Mouse (Mus musculus) cerebellum, postnatal 14 days (tissue): ENCODE results near the gene Fstl3.
"Not testable (repeated sequence)": the region's sequence is repeated elsewhere in the genome, so short reads cannot be mapped to it uniquely, and the experiment has no call there.

Experiments
- DNase-seq, 2 experiments: peaks; one replicate each; pipeline ENCODE4 v3.0.0; 2021; ENCODE audit warnings: mixed read lengths in 2 of 2

Gene Fstl3

GRCm38 (mm10) chr10:79777103-79777531 lies at the start of gene Fstl3:
Fstl3 (plus strand) TSS chr10:79777272.
- DNase-seq, result no peak

- DNase-seq, result no peak
These were observed 48.5 kb upstream of the Fstl3 start for GRCm38 (mm10) chr10:79728323-79729249.

- peak; percentile 51 to 62 for DNase-seq
These were observed 47.6 kb upstream of the Fstl3 start for GRCm38 (mm10) chr10:79729357-79729965.

GRCm38 (mm10) chr10:79732500-79732899 lies 44.6 kb upstream of the Fstl3 start:
- DNase-seq, result peak; percentile 61 to 76

- no peak for DNase-seq
These were observed 43.2 kb upstream of the Fstl3 start for GRCm38 (mm10) chr10:79733847-79734246.

DNA sequence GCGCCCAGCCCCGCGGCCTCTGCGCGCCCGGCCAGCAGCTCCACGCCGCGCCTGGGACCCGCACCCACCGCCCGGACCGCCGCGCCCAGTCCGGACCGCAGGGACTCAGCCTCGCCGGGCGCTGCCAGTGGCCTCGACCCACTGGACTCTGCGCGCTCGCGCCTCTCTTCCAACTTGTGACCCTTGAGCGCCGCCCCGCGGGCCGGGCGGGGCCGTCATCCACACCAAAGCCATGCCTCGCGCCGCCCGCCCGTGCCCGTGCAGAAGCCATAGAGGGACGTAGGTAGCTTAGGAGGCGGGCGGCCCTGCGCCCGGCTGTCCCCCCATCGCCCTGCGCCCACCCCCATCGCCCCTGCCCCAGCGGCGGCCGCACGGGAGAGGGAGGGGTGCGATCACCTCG lies 41.7 kb upstream of the Fstl3 start:
- peak in 1 of 2 experiments; percentile 62 for DNase-seq

- peak in 1 of 2 experiments; percentile 61 for DNase-seq
These were observed 40.4 kb upstream of the Fstl3 start for GRCm38 (mm10) chr10:79736706-79737105.

- peak in 1 of 2 experiments; percentile 72 for DNase-seq
These were observed 38.8 kb upstream of the Fstl3 start for GRCm38 (mm10) chr10:79738259-79738658.

- DNase-seq, result no peak
These were observed 37.8 kb upstream of the Fstl3 start for GRCm38 (mm10) chr10:79739234-79739633.

GRCm38 (mm10) chr10:79740863-79741262 lies 36.2 kb upstream of the Fstl3 start:
- no peak for DNase-seq

DNA sequence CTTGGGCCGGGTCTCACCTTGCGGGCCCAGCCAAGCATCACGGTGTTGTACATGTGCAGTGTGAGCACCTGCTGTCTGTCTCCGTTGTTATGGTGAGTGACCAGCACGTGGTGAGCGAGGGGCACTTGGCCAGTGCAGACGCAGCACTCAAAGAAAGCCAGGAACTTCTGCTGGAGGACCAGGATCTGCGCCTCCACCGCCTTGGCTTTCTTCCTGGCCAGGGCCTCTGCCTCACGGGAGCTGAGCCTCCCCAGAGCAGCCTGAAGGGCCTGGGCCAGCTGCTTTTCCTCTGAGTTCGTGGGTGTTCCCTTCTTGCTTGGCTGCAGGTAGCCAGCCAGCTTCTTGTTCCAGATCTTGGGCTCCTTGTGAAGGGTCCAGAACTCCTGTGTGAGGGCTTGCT lies 33.9 kb upstream of the Fstl3 start:
- peak; percentile 55 to 60 for DNase-seq

- DNase-seq, result peak; percentile 75 to 77
These were observed 33.3 kb upstream of the Fstl3 start for GRCm38 (mm10) chr10:79743650-79744365.

DNA sequence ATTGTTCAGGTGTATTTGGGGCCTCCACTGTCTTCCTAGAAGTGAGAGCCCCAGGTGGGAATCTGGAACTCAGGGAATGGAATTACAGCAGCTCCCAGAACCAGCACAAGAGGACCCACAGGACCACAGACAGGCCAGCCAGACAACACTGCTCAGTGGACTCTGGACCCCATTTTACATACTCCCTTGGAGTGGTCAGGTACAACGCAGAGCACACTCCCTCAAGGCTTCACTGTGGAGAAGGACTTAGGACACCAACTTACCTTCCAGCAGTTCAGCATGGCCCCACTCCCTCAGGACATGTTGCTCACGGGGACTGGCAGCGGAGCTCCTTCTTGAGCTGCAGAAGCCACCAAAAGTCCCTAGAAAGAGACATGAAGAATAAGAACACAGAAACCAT lies 31.7 kb upstream of the Fstl3 start:
- DNase-seq, result no peak

GRCm38 (mm10) chr10:79745898-79746773 lies 30.9 kb upstream of the Fstl3 start, which contains the start of gene Polrmt:
Polrmt (minus strand) TSS chr10:79746581.
- peak; percentile 97 for DNase-seq

- DNase-seq, result no peak
These were observed 30.3 kb upstream of the Fstl3 start for GRCm38 (mm10) chr10:79746774-79747151.

DNA sequence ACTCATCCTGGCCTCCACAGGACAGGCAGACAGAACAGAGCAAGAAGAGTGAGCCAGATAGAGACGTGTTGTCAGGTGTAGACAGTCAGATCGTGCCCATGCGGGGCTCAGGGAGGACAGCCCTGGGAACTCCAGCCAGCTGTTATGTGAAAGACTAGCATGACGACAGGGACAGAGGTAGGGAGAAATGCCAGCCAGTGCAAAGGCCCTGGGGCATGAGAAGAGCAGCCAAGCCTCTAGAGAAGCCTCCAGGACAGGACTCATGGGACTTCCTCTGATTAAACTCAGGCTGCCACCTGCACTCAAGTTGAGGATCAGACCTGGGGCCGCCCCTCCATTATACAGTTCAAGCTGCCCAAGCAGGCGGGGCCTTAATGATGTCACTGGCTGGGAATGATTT lies 28.6 kb upstream of the Fstl3 start:
- peak in 1 of 2 experiments; percentile 9 for DNase-seq

DNA sequence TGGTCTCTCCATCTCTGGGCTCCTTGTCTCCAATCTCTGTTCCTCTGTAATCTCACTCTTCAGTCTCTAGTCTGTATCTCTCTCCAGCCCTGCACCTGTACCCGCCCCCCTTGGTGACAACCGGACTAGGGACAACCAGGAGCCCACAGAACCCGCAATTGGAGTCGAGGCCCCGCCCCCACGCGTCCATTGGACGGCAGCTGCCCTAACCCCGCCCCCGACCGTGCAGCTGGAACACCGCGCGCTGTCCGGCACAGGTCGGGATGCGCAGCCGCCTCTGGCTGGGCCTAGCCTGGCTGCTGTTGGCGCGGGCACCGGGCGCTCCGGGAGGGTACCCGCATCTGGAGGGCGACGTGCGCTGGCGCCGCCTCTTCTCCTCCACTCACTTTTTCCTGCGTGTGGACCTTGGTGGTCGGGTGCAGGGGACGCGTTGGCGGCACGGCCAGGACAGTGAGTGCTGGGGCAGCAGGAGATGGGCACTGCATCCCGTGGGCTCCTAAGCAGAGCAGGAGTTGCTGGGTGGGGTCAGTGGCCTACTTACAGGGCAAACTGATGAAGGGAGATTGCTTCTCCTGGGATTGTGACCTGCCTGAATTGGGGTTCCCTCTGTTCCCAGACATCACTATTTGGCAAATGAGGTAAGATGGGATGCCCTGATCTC lies 22.1 kb upstream of the Fstl3 start, which contains the start of gene Fgf22:
Gene Fgf22, plus strand, starts transcription at position 221 of the 661 bp plus-strand sequence.
- DNase-seq, result peak; percentile 60 to 73

DNA sequence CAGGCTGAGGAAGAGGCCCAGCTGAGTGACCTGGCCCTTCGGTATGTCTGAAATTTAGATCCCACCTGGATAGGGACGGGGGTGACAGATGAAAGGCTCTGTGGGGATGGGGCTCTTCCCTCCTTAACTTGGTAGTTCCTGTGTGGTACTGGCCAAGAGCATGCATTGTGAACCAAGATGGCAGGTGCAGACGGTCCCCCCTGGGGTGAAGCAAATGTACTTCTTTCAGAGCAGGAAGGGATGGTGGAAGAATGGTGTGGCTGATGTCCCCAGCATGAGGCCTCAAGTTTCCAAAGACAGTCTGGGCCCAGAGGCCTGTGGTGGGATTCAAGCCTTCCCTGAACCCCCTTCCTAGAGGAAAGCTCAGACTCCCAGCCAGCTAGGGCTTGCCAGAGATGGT lies 21.2 kb upstream of the Fstl3 start:
- DNase-seq, result no peak

DNA sequence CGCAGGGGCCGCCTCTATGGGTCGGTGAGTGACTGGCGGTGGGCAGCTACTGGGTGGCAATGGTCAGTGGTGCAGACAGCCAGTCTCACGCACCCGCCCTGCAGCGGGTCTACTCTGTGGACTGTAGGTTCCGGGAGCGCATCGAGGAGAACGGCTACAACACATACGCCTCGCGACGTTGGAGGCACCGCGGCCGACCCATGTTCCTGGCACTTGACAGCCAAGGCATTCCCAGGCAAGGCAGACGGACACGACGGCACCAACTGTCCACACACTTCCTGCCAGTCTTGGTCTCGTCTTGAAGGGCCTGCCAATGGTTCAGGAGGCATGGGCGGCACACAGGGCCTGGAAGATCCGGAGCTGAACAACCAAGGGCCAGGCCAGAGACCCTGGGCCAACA lies 20.4 kb upstream of the Fstl3 start:
- no peak for DNase-seq

- not testable (repeated sequence) for DNase-seq
These were observed 17.4 kb upstream of the Fstl3 start for GRCm38 (mm10) chr10:79759675-79760074.

DNA sequence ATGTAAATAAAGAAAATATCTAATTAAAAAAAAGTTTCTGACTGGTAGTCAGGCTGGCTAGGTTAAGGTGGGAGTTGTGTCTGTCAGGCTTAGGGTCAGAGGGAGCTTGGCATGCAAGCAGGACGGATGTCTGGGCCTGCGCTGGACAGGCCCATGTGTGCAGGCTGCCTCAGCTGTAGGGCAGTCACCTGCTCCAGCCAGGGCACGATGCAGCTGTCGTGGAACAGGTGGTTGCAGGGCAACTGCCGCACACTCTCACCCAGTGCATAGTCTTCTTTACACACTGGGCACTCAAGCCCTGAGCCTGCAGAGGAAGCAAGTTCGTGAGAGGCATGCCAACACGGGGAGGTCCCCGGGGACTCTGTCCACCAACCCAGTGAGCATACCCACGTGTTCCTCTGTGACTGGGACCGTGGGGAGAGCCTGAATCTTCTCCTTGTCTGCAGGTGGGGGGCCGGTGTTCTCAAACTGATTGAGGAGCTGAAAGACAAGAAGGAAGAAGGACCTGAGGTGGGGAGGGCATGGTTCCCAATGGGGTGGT lies 16.4 kb upstream of the Fstl3 start:
- DNase-seq, result no peak
